Mouse (Mus musculus): ENCODE results near the gene Osbpl9. TPM values are rescaled to one million over a fixed set of nuclear protein-coding genes. Genes with fewer than 3 reads are reported as not detected.

Gene Osbpl9
- polyA plus RNA-seq, 1 experiment from 2014 or later, result 28.6 TPM

DNA sequence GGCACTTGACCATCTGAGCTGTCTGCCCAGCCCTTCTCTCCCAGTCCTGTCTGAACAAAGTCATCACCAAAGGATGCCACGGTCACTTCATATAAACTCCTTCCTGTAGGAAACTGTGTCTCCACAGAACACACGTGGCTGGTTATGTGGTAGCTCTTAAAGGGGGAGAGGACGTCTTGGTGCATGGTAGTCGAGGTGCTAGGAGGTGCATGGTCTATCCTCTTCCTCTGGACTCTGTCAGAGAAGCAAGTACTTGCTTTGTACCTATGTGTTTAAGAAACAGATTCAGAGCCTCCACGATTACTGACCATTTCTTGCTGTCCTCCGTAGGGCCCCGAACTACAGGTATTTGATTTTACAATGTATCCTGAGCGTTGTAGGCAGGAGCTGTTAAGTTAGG is 144.4 kb downstream of the Osbpl9 start:
- Histone ChIP-seq H3K27me3 (ENCODE audit: control insufficient read depth, insufficient read depth, low read depth, low read length) (no peaks in the 10 kb centered on the region), H3K4me3 (ENCODE audit: low read depth, low read length) (no peak overlapping the region), H3K9ac (ENCODE audit: low read depth, low read length) (no peak overlapping the region), H3K9me3 (replicated peaks; ENCODE audit: control insufficient read depth, low read length) (no peaks in the 10 kb centered on the region), H3K4me1 (ENCODE audit: control insufficient read depth, low read depth, low read length) (no peaks in the 10 kb centered on the region; the same call in 1 of the 2 replicates), H3K36me3 (ENCODE audit: control insufficient read depth, insufficient read depth) (peaks cover 60% of the 10 kb centered on the region), H3K27ac (ENCODE audit: low read length) (no peak overlapping the region), H3K4me2 (ENCODE audit: low read depth, low read length) (no peak overlapping the region)
- no peak for ATAC-seq (ENCODE audit: low read depth)
- 76% methylated on average over 8 of the region's 8 CpGs for WGBS (ENCODE audit: insufficient replicate concordance)

- H3K27ac ChIP-seq (ENCODE audit: low read length), result no peak overlapping the region
- no peak for ATAC-seq (ENCODE audit: low read depth)
- H3K4me3 ChIP-seq (ENCODE audit: low read depth, low read length), result no peak overlapping the region
- WGBS (ENCODE audit: insufficient replicate concordance), result 79% methylated on average over 7 of the region's 7 CpGs
- no peak overlapping the region for H3K4me2 ChIP-seq (ENCODE audit: low read depth, low read length)
- H3K9ac ChIP-seq (ENCODE audit: low read depth, low read length), result no peak overlapping the region
- no peaks in the 10 kb centered on the region; the same call in 1 of the 2 replicates for H3K4me1 ChIP-seq (ENCODE audit: control insufficient read depth, low read depth, low read length)
- H3K36me3 ChIP-seq (ENCODE audit: control insufficient read depth, insufficient read depth), result peaks cover 50% of the 10 kb centered on the region
- no peaks in the 10 kb centered on the region for H3K27me3 ChIP-seq (ENCODE audit: control insufficient read depth, insufficient read depth, low read depth, low read length)
- H3K9me3 ChIP-seq (replicated peaks; ENCODE audit: control insufficient read depth, low read length), result no peaks in the 10 kb centered on the region
These were observed 145.7 kb downstream of the Osbpl9 start for GRCm38 (mm10) chr4:109056351-109056750.

DNA sequence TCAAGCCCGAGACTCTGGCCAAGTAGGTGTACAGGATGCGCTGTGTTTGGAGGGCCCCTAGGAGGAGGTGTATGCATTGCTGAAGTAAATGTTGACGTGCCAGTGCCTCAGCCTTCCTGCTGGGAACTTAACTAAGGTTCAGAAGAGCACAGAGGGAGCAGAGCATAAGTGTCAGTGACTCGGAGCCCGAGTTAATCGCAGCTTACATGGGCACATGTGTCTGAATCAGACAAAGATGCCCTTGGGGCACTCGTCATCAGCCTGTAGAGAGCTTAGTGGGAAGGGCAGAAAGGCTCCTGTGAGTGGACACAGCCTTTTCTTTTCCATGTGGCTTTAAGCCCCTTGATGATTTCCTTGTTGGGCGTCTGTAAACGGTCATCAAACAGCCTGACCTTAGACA is 148.1 kb downstream of the Osbpl9 start:
- Histone ChIP-seq H3K9ac (ENCODE audit: low read depth, low read length) (no peak overlapping the region), H3K27me3 (ENCODE audit: control insufficient read depth, insufficient read depth, low read depth, low read length) (no peaks in the 10 kb centered on the region), H3K27ac (ENCODE audit: low read length) (no peak overlapping the region), H3K4me2 (ENCODE audit: low read depth, low read length) (no peak overlapping the region), H3K9me3 (replicated peaks; ENCODE audit: control insufficient read depth, low read length) (no peaks in the 10 kb centered on the region), H3K4me3 (ENCODE audit: low read depth, low read length) (no peak overlapping the region), H3K4me1 (ENCODE audit: control insufficient read depth, low read depth, low read length) (no peaks in the 10 kb centered on the region; the same call in 1 of the 2 replicates), H3K36me3 (ENCODE audit: control insufficient read depth, insufficient read depth) (peaks cover 38% of the 10 kb centered on the region)
- no peak for ATAC-seq (ENCODE audit: low read depth)
- 82% methylated on average over 9 of the region's 9 CpGs for WGBS (ENCODE audit: insufficient replicate concordance)

GRCm38 (mm10) chr4:109052282-109052681 is 149.8 kb downstream of the Osbpl9 start:
- ATAC-seq (ENCODE audit: low read depth), result peak; percentile 55
- H3K9me3 ChIP-seq (replicated peaks; ENCODE audit: control insufficient read depth, low read length), result no peaks in the 10 kb centered on the region
- no peak overlapping the region for H3K4me2 ChIP-seq (ENCODE audit: low read depth, low read length)
- H3K27me3 ChIP-seq (ENCODE audit: control insufficient read depth, insufficient read depth, low read depth, low read length), result no peaks in the 10 kb centered on the region
- H3K27ac ChIP-seq (ENCODE audit: low read length), result no peak overlapping the region
- WGBS (ENCODE audit: insufficient replicate concordance), result 90% methylated on average over 1 of the region's 1 CpGs
- H3K4me1 ChIP-seq (ENCODE audit: control insufficient read depth, low read depth, low read length), result no peaks in the 10 kb centered on the region; the same call in 1 of the 2 replicates
- H3K4me3 ChIP-seq (ENCODE audit: low read depth, low read length), result no peak overlapping the region
- H3K36me3 ChIP-seq (ENCODE audit: control insufficient read depth, insufficient read depth), result peaks cover 29% of the 10 kb centered on the region
- no peak overlapping the region for H3K9ac ChIP-seq (ENCODE audit: low read depth, low read length)

- Histone ChIP-seq H3K36me3 (ENCODE audit: control insufficient read depth, insufficient read depth) (peaks cover 35% of the 10 kb centered on the region), H3K4me2 (ENCODE audit: low read depth, low read length) (no peak overlapping the region)
- 61% methylated on average over 4 of the region's 4 CpGs for WGBS (ENCODE audit: insufficient replicate concordance)
These were observed 153.8 kb downstream of the Osbpl9 start for GRCm38 (mm10) chr4:109048258-109048657.

GRCm38 (mm10) chr4:109043756-109044155 is 158.3 kb downstream of the Osbpl9 start:
- Histone ChIP-seq H3K9ac (ENCODE audit: low read depth, low read length) (no peak overlapping the region), H3K27me3 (ENCODE audit: control insufficient read depth, insufficient read depth, low read depth, low read length) (no peaks in the 10 kb centered on the region), H3K4me3 (ENCODE audit: low read depth, low read length) (no peak overlapping the region), H3K9me3 (replicated peaks; ENCODE audit: control insufficient read depth, low read length) (no peaks in the 10 kb centered on the region), H3K36me3 (ENCODE audit: control insufficient read depth, insufficient read depth) (peaks cover 53% of the 10 kb centered on the region), H3K4me2 (ENCODE audit: low read depth, low read length) (no peak overlapping the region), H3K4me1 (ENCODE audit: control insufficient read depth, low read depth, low read length) (no peaks in the 10 kb centered on the region), H3K27ac (ENCODE audit: low read length) (no peak overlapping the region)
- WGBS (ENCODE audit: insufficient replicate concordance), result 74% methylated on average over 5 of the region's 5 CpGs
- no peak for ATAC-seq (ENCODE audit: low read depth)

More at GRCm38 (mm10) chr4:109048258-109048657, 153.8 kb downstream of the Osbpl9 start:
- Histone ChIP-seq H3K4me1 (ENCODE audit: control insufficient read depth, low read depth, low read length) (no peaks in the 10 kb centered on the region; the same call in 1 of the 2 replicates), H3K9ac (ENCODE audit: low read depth, low read length) (no peak overlapping the region), H3K9me3 (replicated peaks; ENCODE audit: control insufficient read depth, low read length) (no peaks in the 10 kb centered on the region), H3K27ac (ENCODE audit: low read length) (no peak overlapping the region), H3K27me3 (ENCODE audit: control insufficient read depth, insufficient read depth, low read depth, low read length) (no peaks in the 10 kb centered on the region), H3K4me3 (ENCODE audit: low read depth, low read length) (no peak overlapping the region)
- ATAC-seq (ENCODE audit: low read depth), result no peak

GRCm38 (mm10) chr4:109043294-109043693 is 158.8 kb downstream of the Osbpl9 start:
- WGBS (ENCODE audit: insufficient replicate concordance), result 87% methylated on average over 5 of the region's 5 CpGs
- no peak for ATAC-seq (ENCODE audit: low read depth)
- H3K27me3 ChIP-seq (ENCODE audit: control insufficient read depth, insufficient read depth, low read depth, low read length), result no peaks in the 10 kb centered on the region
- peaks cover 53% of the 10 kb centered on the region for H3K36me3 ChIP-seq (ENCODE audit: control insufficient read depth, insufficient read depth)
- no peak overlapping the region for H3K9ac ChIP-seq (ENCODE audit: low read depth, low read length)
- H3K4me1 ChIP-seq (ENCODE audit: control insufficient read depth, low read depth, low read length), result no peaks in the 10 kb centered on the region
- no peaks in the 10 kb centered on the region for H3K9me3 ChIP-seq (replicated peaks; ENCODE audit: control insufficient read depth, low read length)
- no peak overlapping the region for H3K27ac ChIP-seq (ENCODE audit: low read length)
- no peak overlapping the region for H3K4me2 ChIP-seq (ENCODE audit: low read depth, low read length)
- H3K4me3 ChIP-seq (ENCODE audit: low read depth, low read length), result no peak overlapping the region

DNA sequence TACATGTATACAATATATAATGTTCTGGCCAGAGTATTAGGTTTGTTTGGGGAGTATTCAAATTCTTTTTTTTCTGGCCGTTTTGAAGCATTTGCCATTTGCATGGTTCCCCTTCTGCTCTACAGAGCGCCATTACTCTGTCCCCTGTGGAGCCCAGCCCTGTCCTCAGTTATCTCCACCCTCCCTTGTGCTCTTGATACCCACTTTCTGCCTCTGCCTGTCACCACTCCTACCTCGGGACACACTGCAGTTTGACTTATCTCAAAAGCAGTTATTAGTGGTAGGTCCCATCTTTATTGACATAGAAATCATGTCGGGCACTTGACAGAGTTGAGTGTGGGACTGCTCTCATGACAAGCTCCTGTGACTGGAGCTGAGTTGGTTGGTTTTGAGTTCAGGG is 159.3 kb downstream of the Osbpl9 start:
- peaks cover 54% of the 10 kb centered on the region for H3K36me3 ChIP-seq (ENCODE audit: control insufficient read depth, insufficient read depth)
- no peak overlapping the region for H3K27ac ChIP-seq (ENCODE audit: low read length)
- no peaks in the 10 kb centered on the region for H3K4me1 ChIP-seq (ENCODE audit: control insufficient read depth, low read depth, low read length)
- 61% methylated on average over 4 of the region's 4 CpGs for WGBS (ENCODE audit: insufficient replicate concordance)
- H3K4me2 ChIP-seq (ENCODE audit: low read depth, low read length), result no peak overlapping the region
- H3K27me3 ChIP-seq (ENCODE audit: control insufficient read depth, insufficient read depth, low read depth, low read length), result no peaks in the 10 kb centered on the region
- no peaks in the 10 kb centered on the region for H3K9me3 ChIP-seq (replicated peaks; ENCODE audit: control insufficient read depth, low read length)
- ATAC-seq (ENCODE audit: low read depth), result no peak
- H3K9ac ChIP-seq (ENCODE audit: low read depth, low read length), result no peak overlapping the region
- H3K4me3 ChIP-seq (ENCODE audit: low read depth, low read length), result no peak overlapping the region

GRCm38 (mm10) chr4:109036327-109036726 is 165.7 kb downstream of the Osbpl9 start:
- no peak overlapping the region for H3K4me2 ChIP-seq (ENCODE audit: low read depth, low read length)
- no peaks in the 10 kb centered on the region for H3K9me3 ChIP-seq (replicated peaks; ENCODE audit: control insufficient read depth, low read length)
- no peak overlapping the region for H3K4me3 ChIP-seq (ENCODE audit: low read depth, low read length)
- no peak overlapping the region for H3K27ac ChIP-seq (ENCODE audit: low read length)
- H3K27me3 ChIP-seq (ENCODE audit: control insufficient read depth, insufficient read depth, low read depth, low read length), result no peaks in the 10 kb centered on the region
- H3K4me1 ChIP-seq (ENCODE audit: control insufficient read depth, low read depth, low read length), result no peaks in the 10 kb centered on the region
- H3K36me3 ChIP-seq (ENCODE audit: control insufficient read depth, insufficient read depth), result peaks cover 28% of the 10 kb centered on the region
- ATAC-seq (ENCODE audit: low read depth), result 0 out of 2 replicates have a peak, but pooled peaks have one; percentile 7
- H3K9ac ChIP-seq (ENCODE audit: low read depth, low read length), result no peak overlapping the region

Measured in liver, embryonic 16.5 days (tissue).